Mouse (Mus musculus) liver, embryonic 14.5 days (tissue): Measurements from ENCODE around the gene Vps9d1. TPM values are rescaled to one million over a fixed set of nuclear protein-coding genes. Genes with fewer than 3 reads are reported as not detected.

Experiments
- ATAC-seq: fragments of 200-750 bp; cut with Nextera tagmentation; 2 replicates; pipeline ENCODE4 v1.8.0; 2017; ENCODE audit warnings: moderate number of reproducible peaks, mild to moderate bottlenecking, moderate library complexity; ENCODE audit not compliant: insufficient read depth
- DNase-seq, 3 experiments: peaks; one replicate each; pipeline ENCODE4 v3.0.0-alpha.2; 2012 to 2013; ENCODE audit warnings: low read depth in 3 of 3, low spot score in 3 of 3
- H3K27ac ChIP-seq: fragments of 300-500 bp; sonication (generic); 2 replicates; pipeline ENCODE4 v1.5.1; 2014; ENCODE audit warnings: moderate library complexity, mild to moderate bottlenecking, control low read depth, inconsistent platforms
- H3K27me3 ChIP-seq: fragments of 300-500 bp; sonication (generic); 2 replicates; pipeline ENCODE4 v1.6.1; 2014; ENCODE audit warnings: mild to moderate bottlenecking, low read length, moderate library complexity; ENCODE audit not compliant: control insufficient read depth, insufficient read depth
- H3K36me3 ChIP-seq: fragments of 300-500 bp; sonication (generic); replicated peaks from 2 replicates; pipeline ENCODE4 v1.6.1; 2014; ENCODE audit warnings: low read depth; ENCODE audit not compliant: control insufficient read depth, insufficient read depth
- H3K4me1 ChIP-seq, 2 experiments: fragments of 200-500 bp in 1 of 2; fragments of 300-500 bp in 1 of 2; sonication (generic) in 1 of 2; replicated peaks; 2 replicates each; pipeline ENCODE4 v1.6.1; 2012 to 2014; ENCODE audit warnings: antibody characterized with exemption in 1 of 2, inconsistent platforms in 1 of 2, low read length in 1 of 2; ENCODE audit not compliant: control insufficient read depth in 2 of 2, insufficient read depth in 2 of 2
- H3K4me2 ChIP-seq: fragments of 300-500 bp; sonication (generic); 2 replicates; pipeline ENCODE4 v1.6.1; 2014; ENCODE audit warnings: low read depth, mild to moderate bottlenecking, control low read depth, moderate library complexity
- H3K4me3 ChIP-seq, 2 experiments: fragments of 200-500 bp in 1 of 2; fragments of 300-500 bp in 1 of 2; sonication (generic) in 1 of 2; 2 replicates each; pipeline ENCODE4 v1.5.1; 2012 to 2014; ENCODE audit warnings: low read depth in 2 of 2, low read length in 2 of 2, mild to moderate bottlenecking in 2 of 2, control low read depth in 1 of 2, inconsistent platforms in 1 of 2, moderate library complexity in 1 of 2; ENCODE audit not compliant: insufficient read depth in 1 of 2
- H3K9ac ChIP-seq: fragments of 300-500 bp; sonication (generic); replicated peaks from 2 replicates; pipeline ENCODE4 v1.6.1; 2014; ENCODE audit warnings: mild to moderate bottlenecking, control low read depth, moderate library complexity
- H3K9me3 ChIP-seq: fragments of 300-500 bp; sonication (generic); 2 replicates; pipeline ENCODE4 v1.6.1; 2016; ENCODE audit warnings: low read length, mixed read lengths; ENCODE audit not compliant: control insufficient read depth
- CTCF ChIP-seq: IDR thresholded peaks from 2 replicates; pipeline ENCODE4 v1.5.1; 2016; ENCODE audit warnings: antibody characterized with exemption, low read depth, control low read depth
- EP300 ChIP-seq: IDR thresholded peaks from 2 replicates; pipeline ENCODE4 v1.6.1; 2016; ENCODE audit warnings: antibody characterized with exemption, low read depth
- WGBS: fragments of 180-500 bp; shearing (Covaris S2); extraction: QIAGEN DNeasy Blood & Tissue Kit; methylation state at CpG from one replicate; pipeline ENCODE4 v1.1.7; 2014; ENCODE audit not compliant: insufficient replicate concordance; 5-methylcytosine and 5-hydroxymethylcytosine counted together
- polyA plus RNA-seq, 2 experiments: library from polyadenylated mRNA; depleted of rRNA in 1 of 2; stranded (reverse) in 1 of 2; unstranded in 1 of 2; fragments of >200 nt; fragmentation: Nextera tagmentation in 1 of 2; extraction: Ambion mirVana in 1 of 2; gene quantifications; 2 replicates each; pipeline versions ENCODE4 v1.2.1 to v1.2.3; 2012 to 2014

The Vps9d1 gene
- polyA plus RNA-seq, 2 experiments = 2.4 to 7.8 TPM

GRCm38 (mm10) chr8:123239398-123239797 is 14.8 kb downstream of the Vps9d1 start:
- H3K4me3 ChIP-seq = no peak overlapping the region
- no peaks in the 10 kb centered on the region for H3K36me3 ChIP-seq
- 78% methylated on average over 10 of the region's 10 CpGs for WGBS
- H3K4me1 ChIP-seq = peaks cover 7 to 10% of the 10 kb centered on the region in 2 experiments
- no peak overlapping the region for H3K9ac ChIP-seq
- no peaks in the 10 kb centered on the region for H3K9me3 ChIP-seq
- DNase-seq = no peak
- ATAC-seq = no peak
- no peak overlapping the region for H3K4me2 ChIP-seq
- no peak overlapping the region for H3K27ac ChIP-seq
- peaks cover 12% of the 10 kb centered on the region for H3K27me3 ChIP-seq
- TF ChIP-seq CTCF = no peak
- no peak for TF ChIP-seq EP300

- peak; percentile 65 to 77 (median 71) for DNase-seq
- H3K9ac ChIP-seq = peak within 1 kb of the TSS; percentile 59; the same call in 1 of the 2 replicates
- H3K9me3 ChIP-seq = no peaks in the 10 kb centered on the region
- WGBS = 1% methylated on average over 57 of the region's 57 CpGs
- peak within 1 kb of the TSS; percentile 94 for H3K4me2 ChIP-seq
- H3K27ac ChIP-seq = no peak within 1 kb of the TSS
- TF ChIP-seq CTCF (peak; percentile 34; the same call in 1 of the 2 replicates), EP300 (no peak)
- H3K4me3 ChIP-seq = peak within 1 kb of the TSS; percentile 64 to 70
- H3K36me3 ChIP-seq = no peaks in the 10 kb centered on the region
- ATAC-seq = peak; percentile 76
- peaks cover 7 to 10% of the 10 kb centered on the region in 2 experiments for H3K4me1 ChIP-seq
- peaks cover 12% of the 10 kb centered on the region for H3K27me3 ChIP-seq
Observed at GRCm38 (mm10) chr8:123235520-123236497, 18.3 kb downstream of the Vps9d1 start, which contains the start of gene Spata2l. TSS of gene Spata2l (minus strand) at chr8:123236233.

- Histone ChIP-seq H3K27me3 (peaks cover 12% of the 10 kb centered on the region), H3K36me3 (no peaks in the 10 kb centered on the region), H3K4me2 (peak overlapping the region; percentile 94), H3K9me3 (no peaks in the 10 kb centered on the region), H3K4me1 (peaks cover 7 to 10% of the 10 kb centered on the region in 2 experiments), H3K4me3 (peak overlapping the region; percentile 64 to 70; a peak in 3 of 4 replicates), H3K27ac (no peak overlapping the region), H3K9ac (no peak overlapping the region)
- DNase-seq (no peak), ATAC-seq (no peak)
- 32% methylated on average over 13 of the region's 13 CpGs for WGBS
- no peak for TF ChIP-seq EP300
- no peak for TF ChIP-seq CTCF
Observed at GRCm38 (mm10) chr8:123234918-123235519, 19.1 kb downstream of the Vps9d1 start.

- H3K4me1 ChIP-seq = peaks cover 7 to 10% of the 10 kb centered on the region in 2 experiments
- ATAC-seq (no peak), DNase-seq (no peak)
- H3K9ac ChIP-seq = no peak overlapping the region
- no peaks in the 10 kb centered on the region for H3K36me3 ChIP-seq
- peaks cover 12% of the 10 kb centered on the region for H3K27me3 ChIP-seq
- no peak overlapping the region for H3K27ac ChIP-seq
- H3K4me2 ChIP-seq = no peak overlapping the region
- H3K4me3 ChIP-seq = no peak overlapping the region
- 63% methylated on average over 11 of the region's 11 CpGs for WGBS
- H3K9me3 ChIP-seq = no peaks in the 10 kb centered on the region
- TF ChIP-seq CTCF = no peak
- no peak for TF ChIP-seq EP300
Observed at GRCm38 (mm10) chr8:123233760-123234159, 20.4 kb downstream of the Vps9d1 start.

DNA sequence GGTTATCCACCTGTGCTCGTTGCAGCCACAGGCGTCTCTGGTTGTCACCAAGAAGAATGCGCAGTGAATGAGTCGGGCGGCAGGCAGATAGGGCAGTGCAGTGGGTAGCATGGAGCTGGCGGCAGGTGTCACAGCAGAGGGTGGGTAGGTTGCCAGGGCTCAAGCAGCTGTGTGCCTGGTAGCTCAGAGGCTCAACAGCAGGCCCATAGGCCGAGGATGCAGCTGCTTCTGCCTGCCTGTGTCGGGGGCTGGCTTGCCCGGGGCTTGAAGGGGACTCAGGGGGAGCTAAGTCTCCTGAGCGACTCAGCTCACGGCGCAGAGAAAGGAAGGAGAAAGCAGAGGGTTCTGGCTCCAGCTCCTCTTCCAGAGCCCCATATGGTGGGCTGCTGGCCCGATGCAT is 20.8 kb downstream of the Vps9d1 start:
- 71% methylated on average over 13 of the region's 13 CpGs for whole genome bisulfite sequencing

More for the DNA sequence above, 20.8 kb downstream of the Vps9d1 start:
- DNase-seq = no peak
- no peak for ATAC-seq
- H3K36me3 ChIP-seq = no peaks in the 10 kb centered on the region
- TF ChIP-seq EP300 (no peak), CTCF (no peak)
- no peak overlapping the region for H3K9ac ChIP-seq
- H3K4me2 ChIP-seq = no peak overlapping the region
- no peak overlapping the region for H3K4me3 ChIP-seq
- no peak overlapping the region for H3K27ac ChIP-seq
- peaks cover 7 to 10% of the 10 kb centered on the region in 2 experiments for H3K4me1 ChIP-seq
- H3K9me3 ChIP-seq = no peaks in the 10 kb centered on the region
- H3K27me3 ChIP-seq = peaks cover 12% of the 10 kb centered on the region
